Mouse (Mus musculus): ENCODE results near the gene Sept12.

The Sept12 gene

DNA sequence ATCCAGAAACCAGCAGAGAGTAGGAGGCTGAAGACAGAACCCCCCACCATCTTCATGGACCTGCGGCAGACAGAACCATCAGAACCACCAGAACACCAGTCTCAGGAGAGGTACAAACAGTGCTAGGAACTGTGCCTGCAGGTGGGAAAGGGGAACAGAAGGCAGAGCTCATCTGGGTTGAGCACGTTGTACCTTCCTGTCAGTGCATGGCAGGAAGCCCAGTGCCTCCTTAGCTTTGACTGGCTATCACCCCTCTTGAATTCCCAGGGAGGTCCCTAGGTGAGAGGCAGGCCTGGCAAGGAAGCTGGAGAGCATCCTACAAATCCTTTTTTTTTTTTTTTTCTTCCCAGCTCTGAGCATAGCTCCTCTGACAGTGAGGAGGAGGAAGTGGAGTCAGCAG, 21.5 kb downstream of the Sept12 start:
- DNase-seq (ENCODE audit: low read depth in 1 of 2, low spot score in 2 of 2): no peak

DNA sequence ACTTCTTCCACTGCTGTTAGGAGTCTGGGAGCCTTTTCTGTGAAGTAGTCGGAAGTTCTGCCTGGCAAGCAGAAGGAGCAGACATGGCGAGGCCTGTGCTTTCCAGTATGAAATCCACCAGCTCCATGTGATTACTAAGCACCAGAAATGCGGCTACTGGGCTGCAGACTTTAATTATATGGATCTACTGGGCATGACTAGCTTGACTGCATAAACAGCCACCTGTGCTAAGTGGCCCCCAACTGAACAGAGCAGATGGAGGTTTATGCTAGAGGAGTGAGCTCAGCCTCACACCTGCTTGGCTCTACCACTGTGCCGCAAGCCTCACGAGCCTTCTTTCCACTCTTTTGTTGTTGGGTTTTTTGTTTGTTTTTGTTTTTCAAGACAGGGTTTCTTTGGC, 23.1 kb downstream of the Sept12 start:
- no peak for DNase-seq (ENCODE audit: low read depth in 1 of 2, low spot score in 2 of 2)

GRCm38 (mm10) chr16:4971626-4972025, 26.0 kb downstream of the Sept12 start:
- no peak for DNase-seq (ENCODE audit: low read depth in 1 of 2, low spot score in 2 of 2)

DNA sequence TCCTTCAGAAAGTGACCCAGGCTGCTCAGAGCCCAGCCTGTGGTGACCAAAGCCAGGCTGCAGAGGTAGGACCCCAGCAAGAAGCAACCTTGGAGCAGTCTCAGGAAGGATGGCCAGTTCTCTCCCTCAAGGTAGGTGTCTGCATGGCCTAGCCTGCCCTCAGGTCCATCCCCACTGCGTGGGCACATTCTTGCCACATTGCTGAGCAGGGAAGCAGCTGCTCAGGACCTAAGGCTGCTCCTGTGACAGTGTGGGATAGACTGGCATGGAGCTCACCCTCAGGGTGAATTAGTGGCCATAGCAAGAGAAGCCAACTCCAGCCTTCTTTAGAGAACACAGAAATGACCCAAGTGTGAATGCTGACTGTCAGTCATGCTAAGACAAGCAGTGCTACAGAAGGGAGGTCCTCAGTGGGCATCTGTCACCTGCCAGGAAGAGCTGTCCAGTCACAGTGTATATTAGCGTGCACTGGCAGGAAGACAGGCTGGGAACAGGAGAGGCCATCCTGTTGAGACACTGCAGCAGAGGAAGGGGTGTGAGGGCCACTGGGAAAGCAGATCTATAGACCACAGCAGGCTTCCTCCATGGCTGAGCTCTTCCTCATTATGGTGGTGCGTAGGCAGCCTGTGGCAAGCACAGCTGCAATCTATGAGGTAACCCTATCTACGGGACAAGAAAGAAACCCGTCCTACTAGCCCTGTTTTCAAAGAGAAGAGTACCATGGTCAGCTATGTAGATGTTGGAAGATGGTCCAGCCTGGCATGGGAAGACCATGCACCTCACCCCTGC, 28.4 kb downstream of the Sept12 start:
- DNase-seq (ENCODE audit: low read depth in 1 of 2, low spot score in 2 of 2): peak; percentile 23 to 45

GRCm38 (mm10) chr16:4968426-4968825, 29.2 kb downstream of the Sept12 start:
- DNase-seq (ENCODE audit: low read depth in 1 of 2, low spot score in 2 of 2): no peak

DNA sequence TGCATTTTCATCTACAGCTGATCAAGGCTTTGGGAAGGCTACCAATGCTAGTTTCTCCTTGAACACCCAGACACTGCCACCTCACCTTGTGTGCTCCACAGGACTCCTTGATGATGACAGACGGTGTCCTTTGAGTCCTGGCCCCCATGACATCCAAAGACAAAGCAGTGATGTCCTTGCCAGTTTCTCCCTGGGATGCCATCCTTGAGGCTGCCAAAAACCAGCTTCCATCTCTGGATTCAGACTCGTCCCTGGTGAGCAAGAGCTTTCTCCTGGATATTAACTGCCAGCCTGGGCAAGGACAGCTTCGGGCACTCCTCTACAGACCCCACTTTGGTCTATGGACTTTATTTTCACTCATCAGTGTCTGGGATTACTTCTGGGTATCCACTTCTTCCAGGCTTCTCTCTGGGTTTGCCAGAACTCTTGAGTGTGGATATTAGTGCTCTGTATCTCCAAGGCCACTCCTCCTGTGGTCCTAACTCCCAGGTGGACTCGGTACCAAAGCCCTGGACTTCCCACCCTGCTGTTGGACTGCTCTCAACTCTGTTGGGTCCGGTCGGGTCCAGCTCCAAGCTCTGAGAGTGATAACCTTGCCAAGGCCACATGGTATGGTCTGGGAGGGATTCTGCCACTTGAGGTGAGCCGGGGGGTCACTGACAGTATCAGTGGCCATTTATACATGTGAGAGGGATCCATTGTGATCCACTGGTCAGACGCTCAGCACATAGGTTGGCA, 32.1 kb downstream of the Sept12 start:
- DNase-seq (ENCODE audit: low read depth in 1 of 2, low spot score in 2 of 2): no peak

DNA sequence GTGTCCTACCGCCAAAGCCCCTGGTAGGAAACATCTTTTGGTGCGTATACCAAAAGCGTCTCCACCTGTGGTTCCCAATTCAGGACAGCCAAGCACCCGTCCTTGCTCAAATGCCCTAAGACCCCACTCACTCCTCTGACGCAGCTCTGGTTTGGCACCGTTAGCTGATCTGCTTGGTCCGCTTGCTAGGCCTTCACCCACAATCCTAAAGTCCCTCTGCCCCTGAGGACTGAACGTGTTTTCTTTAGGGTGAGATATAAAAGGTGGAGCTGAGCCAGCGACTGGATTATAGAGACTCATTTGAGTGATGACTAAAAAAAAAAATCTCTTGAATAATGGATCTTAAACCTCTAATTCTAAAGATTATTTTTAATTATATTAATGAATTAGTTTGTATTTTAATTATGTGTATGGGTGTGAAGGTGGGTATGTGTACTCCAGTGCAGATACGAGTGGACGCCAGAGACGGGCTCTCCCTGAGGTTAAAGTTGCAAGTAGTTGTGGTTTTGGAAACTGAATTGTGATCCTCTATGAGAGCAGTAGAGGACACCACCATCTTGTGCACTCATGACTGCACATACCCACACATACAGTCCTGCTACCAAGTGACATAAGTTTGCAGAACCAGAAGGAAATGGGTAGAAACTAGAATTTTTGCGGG, 32.8 kb downstream of the Sept12 start:
- no peak for DNase-seq (ENCODE audit: low read depth in 1 of 2, low spot score in 2 of 2)

DNA sequence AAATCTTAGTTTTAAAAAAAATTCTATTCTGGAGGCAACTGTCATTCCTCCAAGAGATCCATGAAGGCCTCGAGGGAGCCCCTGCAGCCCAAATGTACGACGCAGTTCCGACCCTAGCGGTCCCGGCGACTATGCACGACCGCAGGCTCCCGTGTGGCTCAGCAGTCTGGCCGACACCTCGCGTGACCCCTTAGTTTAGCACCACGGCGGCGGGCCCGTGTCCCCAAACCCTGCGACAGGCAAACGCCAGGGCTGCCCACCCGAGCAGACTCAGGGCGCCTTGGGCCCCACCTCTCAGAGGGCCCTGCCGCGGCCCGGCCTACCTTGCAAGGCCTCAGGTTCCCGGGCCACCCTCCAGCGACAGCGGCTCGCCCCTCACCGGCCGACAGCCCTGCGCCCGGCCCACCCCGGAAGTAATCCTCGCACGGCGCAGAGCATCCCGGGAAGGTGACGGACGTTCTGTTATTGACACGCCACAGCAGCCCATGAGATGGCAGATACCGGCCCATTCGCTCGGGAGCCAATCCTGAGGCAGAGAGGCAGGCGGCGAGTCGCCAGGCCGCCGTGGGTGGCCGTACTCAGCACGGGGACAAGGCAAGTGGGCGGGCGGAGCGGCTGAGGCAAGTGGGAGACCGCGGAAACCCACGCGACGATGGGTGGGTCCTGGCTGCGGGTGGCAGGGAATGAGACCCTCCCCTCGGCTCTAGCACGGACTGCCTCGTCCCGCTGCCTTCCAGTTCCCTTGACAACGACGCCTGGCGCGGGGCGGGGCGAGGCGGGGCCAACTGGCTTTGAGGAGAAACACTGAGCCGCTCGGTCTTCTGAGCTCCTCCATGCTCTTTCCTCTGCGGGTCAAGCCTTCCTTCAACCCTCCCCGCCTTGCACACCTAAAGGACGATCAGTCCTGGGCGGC, 33.6 kb downstream of the Sept12 start, which contains the start of gene Anks3:
Gene Anks3, minus strand, starts transcription at position 409 of the 913 bp plus-strand sequence.
- DNase-seq (ENCODE audit: low read depth in 1 of 2, low spot score in 2 of 2): peak; percentile 94 to 95

GRCm38 (mm10) chr16:4963346-4963745, 34.3 kb downstream of the Sept12 start:
- DNase-seq (ENCODE audit: low read depth in 1 of 2, low spot score in 2 of 2): no peak

DNA sequence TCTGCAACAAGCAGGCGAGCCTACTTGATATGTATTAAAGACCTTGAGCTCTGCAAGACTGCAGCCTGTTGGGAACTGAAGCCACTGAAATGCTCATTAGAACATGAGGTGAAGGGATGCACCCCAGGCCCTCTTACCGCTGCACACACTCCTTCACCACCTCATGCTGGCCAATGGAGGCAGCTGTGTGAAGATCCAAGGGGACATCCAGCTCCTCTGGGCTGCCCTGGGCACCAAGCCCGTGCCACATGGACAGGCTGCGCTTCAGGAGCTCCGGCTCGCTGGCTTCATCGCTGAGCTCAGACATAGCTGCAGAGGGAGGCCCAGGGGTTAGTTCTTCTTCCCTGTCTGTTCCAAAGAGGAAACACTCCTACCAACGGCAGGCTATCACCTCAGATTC, 37.4 kb downstream of the Sept12 start:
- DNase-seq (ENCODE audit: low read depth in 1 of 2, low spot score in 2 of 2): no peak

- no peak for DNase-seq (ENCODE audit: low read depth in 1 of 2, low spot score in 2 of 2)
Measured at GRCm38 (mm10) chr16:4957446-4957845, 40.2 kb downstream of the Sept12 start.

DNA sequence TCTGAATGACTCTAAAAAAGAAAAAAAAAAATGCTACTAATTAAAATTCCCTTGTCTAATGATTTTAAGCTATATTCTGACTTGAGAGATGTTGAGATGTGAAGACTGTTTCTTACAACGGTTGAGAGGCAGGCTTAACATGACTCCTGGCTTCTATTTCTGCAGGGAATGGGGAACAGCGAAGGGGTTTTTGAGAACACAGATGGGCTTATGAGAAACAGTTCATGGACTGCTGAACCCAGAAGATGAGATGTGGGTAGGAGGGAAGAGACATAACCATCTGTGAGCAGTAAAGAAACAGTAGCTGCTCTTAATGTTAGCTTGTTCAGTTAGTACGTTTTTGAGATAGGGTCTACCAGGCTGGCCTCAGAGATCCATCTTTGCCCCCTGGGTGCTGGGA, 41.0 kb downstream of the Sept12 start:
- no peak for DNase-seq (ENCODE audit: low read depth in 1 of 2, low spot score in 2 of 2)

GRCm38 (mm10) chr16:4947378-4947777, 50.3 kb downstream of the Sept12 start:
- DNase-seq (ENCODE audit: low read depth in 1 of 2, low spot score in 2 of 2): no peak

DNA sequence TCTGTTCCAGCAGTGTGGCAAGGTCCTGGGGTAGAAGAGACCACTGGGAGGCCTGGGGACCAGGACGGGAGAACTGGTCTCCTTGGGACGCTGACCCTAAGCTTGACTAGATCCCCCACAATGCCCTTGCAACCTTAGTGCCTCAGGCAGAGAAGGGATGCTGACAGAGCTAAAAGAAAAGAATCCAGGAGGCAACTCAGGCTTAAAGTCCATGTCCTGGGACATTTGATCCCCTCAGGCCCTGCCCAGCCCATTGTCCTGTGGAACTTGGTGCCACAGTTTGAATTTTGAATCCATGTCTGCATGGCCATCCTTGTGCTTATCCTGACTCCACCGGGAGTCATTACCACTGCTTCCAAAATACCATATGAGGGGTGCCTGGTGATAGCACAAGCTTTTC, 51.5 kb downstream of the Sept12 start:
- DNase-seq (ENCODE audit: low read depth in 1 of 2, low spot score in 2 of 2): no peak

- no peak for DNase-seq (ENCODE audit: low read depth in 1 of 2, low spot score in 2 of 2)
Measured at GRCm38 (mm10) chr16:4945415-4945814, 52.2 kb downstream of the Sept12 start.

DNA sequence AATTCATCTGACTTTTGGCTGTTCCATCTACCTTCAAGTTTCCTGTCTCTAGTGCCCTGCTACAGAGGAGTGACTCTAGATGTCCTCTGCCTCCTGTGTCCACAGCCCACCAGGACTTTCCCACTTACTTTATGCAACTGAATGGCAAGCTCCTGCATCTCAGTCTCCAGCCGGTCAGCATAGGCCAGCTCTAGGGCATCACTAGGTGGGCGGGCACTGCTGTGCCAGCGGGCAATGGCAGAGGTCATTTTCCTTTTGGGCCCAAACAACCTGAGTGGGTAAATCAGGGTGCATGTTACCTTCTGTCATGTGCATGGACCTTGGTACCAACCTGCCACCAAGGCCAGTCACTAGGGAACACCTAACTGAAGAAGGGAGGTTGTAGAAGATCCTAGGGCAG, 54.2 kb downstream of the Sept12 start:
- DNase-seq (ENCODE audit: low read depth in 1 of 2, low spot score in 2 of 2): no peak

DNA sequence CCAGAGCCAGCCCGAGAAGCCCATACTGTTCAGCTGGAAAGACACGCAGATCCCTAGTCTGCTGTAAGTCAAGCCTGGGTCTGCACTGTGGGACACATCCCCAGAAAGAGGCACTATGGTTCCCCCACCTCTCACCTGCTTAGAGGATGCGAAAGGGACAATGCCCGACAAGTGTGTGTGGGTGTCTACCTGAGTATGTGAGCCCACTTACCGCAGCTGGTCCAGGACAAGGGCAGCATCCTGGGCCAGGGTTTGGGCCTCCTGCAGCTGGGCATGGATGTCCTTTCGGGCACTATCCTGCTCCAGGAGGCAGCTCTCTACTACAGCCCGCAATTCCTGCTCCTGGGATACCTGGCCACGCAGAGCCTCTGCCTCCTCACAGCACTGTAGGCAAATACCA, 54.8 kb downstream of the Sept12 start:
- DNase-seq (ENCODE audit: low read depth in 1 of 2, low spot score in 2 of 2): no peak

DNA sequence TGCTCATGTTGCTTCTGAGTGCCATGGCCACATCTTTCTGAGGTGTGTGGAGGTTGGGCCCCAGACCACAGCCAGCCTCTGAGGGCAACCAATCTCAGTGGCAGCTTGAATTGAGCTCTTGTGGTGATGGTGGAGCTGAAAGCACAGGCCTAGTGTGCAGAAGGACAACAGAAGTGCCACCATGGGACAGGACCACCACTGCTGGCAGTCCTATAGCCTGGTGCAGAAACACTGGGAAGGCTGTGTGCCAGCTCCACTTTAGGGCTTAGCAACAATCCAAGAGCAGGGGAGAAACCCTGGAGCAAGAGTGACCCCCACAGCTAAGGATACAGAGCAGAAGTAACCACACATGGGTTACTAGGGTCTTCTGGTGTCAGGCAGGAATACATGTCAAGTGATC, 56.6 kb downstream of the Sept12 start:
- DNase-seq (ENCODE audit: low read depth in 1 of 2, low spot score in 2 of 2): no peak

- no peak for DNase-seq (ENCODE audit: low read depth in 1 of 2, low spot score in 2 of 2)
Measured at GRCm38 (mm10) chr16:4940311-4940850, 57.3 kb downstream of the Sept12 start.

GRCm38 (mm10) chr16:4939412-4939811, 58.2 kb downstream of the Sept12 start:
- no peak for DNase-seq (ENCODE audit: low read depth in 1 of 2, low spot score in 2 of 2)

DNA sequence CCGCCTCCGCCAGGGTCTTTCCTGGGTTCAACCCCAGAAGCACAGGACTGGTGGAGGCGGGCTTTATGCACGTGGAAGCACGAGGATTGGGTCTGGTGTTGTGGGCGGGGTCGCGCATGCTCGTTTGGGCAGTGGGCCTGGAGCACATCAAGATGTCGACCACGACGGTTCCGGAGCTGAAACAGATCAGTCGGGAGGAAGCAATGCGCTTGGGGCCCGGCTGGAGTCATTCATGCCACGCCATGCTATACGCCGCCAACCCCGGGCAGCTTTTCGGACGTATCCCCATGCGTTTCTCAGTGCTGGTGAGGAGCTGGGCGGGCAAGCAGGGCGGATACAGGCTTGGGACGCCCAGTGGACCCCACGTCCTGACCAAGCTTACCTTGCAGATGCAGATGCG, 58.7 kb downstream of the Sept12 start:
- DNase-seq (ENCODE audit: low read depth in 1 of 2, low spot score in 2 of 2): peak; percentile 78 to 89

Data from monocyte, adult 2 months (primary cell).